Mouse (Mus musculus) embryonic facial prominence, embryonic 14.5 days (tissue): ENCODE results near the gene Vps13d. TPM values are rescaled to one million over a fixed set of nuclear protein-coding genes. Genes with fewer than 3 reads are reported as not detected.

ENCODE experiments used
- ATAC-seq: fragments of 200-750 bp; cut with Nextera tagmentation; 2 replicates; pipeline ENCODE4 v1.8.0; 2017; ENCODE audit warnings: low read depth, moderate number of reproducible peaks, moderate TSS enrichment
- DNase-seq: peaks from one replicate; pipeline ENCODE4 v3.0.0-alpha.2; 2015; ENCODE audit warnings: low spot score
- H3K27ac ChIP-seq: fragments of 300-500 bp; sonication (generic); replicated peaks from 2 replicates; pipeline ENCODE4 v1.5.1; 2014; ENCODE audit warnings: low read depth, mild to moderate bottlenecking, low read length, moderate library complexity
- H3K27me3 ChIP-seq: fragments of 300-500 bp; sonication (generic); replicated peaks from 2 replicates; pipeline ENCODE4 v1.6.1; 2014; ENCODE audit warnings: low read length; ENCODE audit not compliant: control insufficient read depth, insufficient read depth
- H3K36me3 ChIP-seq: fragments of 300-500 bp; sonication (generic); 2 replicates; pipeline ENCODE4 v1.6.1; 2014; ENCODE audit warnings: low read length, mixed read lengths; ENCODE audit not compliant: control insufficient read depth, insufficient read depth
- H3K4me1 ChIP-seq: fragments of 300-500 bp; sonication (generic); 2 replicates; pipeline ENCODE4 v1.6.1; 2014; ENCODE audit warnings: antibody characterized with exemption, low read length; ENCODE audit not compliant: control insufficient read depth, insufficient read depth
- H3K4me2 ChIP-seq: fragments of 300-500 bp; sonication (generic); 2 replicates; pipeline ENCODE4 v1.6.1; 2014; ENCODE audit warnings: low read depth, mild to moderate bottlenecking, low read length, moderate library complexity, mixed read lengths
- H3K4me3 ChIP-seq: fragments of 300-500 bp; sonication (generic); 2 replicates; pipeline ENCODE4 v1.5.1; 2014; ENCODE audit warnings: low read depth, mild to moderate bottlenecking, low read length
- H3K9ac ChIP-seq: fragments of 300-500 bp; sonication (generic); 2 replicates; pipeline ENCODE4 v1.6.1; 2014; ENCODE audit warnings: low read depth, mild to moderate bottlenecking, low read length, moderate library complexity, mixed read lengths
- H3K9me3 ChIP-seq: fragments of 300-500 bp; sonication (generic); 2 replicates; pipeline ENCODE4 v1.6.1; 2016; ENCODE audit warnings: low read length; ENCODE audit not compliant: control insufficient read depth
- WGBS: fragments of 180-500 bp; shearing (Covaris S2); extraction: QIAGEN DNeasy Blood & Tissue Kit; methylation state at CpG from one replicate; pipeline ENCODE4 v1.1.7; 2014; 5-methylcytosine and 5-hydroxymethylcytosine counted together
- polyA plus RNA-seq: library from polyadenylated mRNA; unstranded; fragments of >200 nt; fragmentation: Nextera tagmentation; extraction: Ambion mirVana; gene quantifications from 2 replicates; pipeline ENCODE4 v1.2.1, GENCODE M21; 2014

The Vps13d gene
- polyA plus RNA-seq, 1 experiment from 2014 or later = 14.5 TPM

DNA sequence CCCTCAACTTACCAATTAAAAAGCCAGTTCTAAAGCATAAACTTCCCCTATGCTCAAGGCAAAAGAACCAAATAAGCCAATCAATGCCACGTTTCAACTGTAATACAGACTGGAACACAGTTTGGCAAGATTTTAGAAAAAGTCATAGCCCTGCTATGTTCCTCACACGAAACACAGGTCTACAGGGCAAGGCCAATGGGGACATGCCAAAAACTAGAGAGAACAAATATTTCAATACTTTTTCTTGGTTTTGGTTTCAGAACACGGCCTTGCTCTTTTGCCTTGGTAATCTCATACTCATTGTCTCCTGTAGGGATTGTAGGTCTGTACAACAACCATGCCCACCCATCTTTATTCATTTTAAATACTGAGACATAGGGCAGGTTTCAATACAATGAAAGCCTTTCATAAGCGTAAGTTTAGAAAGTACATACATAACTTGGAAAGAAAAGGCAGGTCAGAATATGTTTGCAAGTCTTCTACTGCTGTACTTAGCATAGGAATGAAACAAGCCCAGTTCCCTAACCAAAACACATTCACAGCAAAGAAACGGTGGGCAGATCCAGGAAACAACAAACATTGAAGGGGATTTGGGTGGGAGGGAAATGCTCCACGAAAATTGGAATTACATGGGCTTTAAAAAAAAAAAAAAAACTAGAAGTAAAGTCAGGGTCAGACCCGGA, 128.3 kb downstream of the Vps13d start:
- Histone ChIP-seq H3K9me3 (no peaks in the 10 kb centered on the region), H3K4me3 (no peak overlapping the region), H3K36me3 (peaks cover 74% of the 10 kb centered on the region), H3K4me2 (no peak overlapping the region), H3K9ac (no peak overlapping the region), H3K27me3 (no peaks in the 10 kb centered on the region), H3K4me1 (peaks cover 10% of the 10 kb centered on the region; the same call in 1 of the 2 replicates), H3K27ac (peak overlapping the region; percentile 7; the same call in 1 of the 2 replicates)
- ATAC-seq (no peak; the same call in 1 of the 2 replicates), DNase-seq (no peak)
- WGBS = 31% methylated on average over 7 of the region's 7 CpGs

DNA sequence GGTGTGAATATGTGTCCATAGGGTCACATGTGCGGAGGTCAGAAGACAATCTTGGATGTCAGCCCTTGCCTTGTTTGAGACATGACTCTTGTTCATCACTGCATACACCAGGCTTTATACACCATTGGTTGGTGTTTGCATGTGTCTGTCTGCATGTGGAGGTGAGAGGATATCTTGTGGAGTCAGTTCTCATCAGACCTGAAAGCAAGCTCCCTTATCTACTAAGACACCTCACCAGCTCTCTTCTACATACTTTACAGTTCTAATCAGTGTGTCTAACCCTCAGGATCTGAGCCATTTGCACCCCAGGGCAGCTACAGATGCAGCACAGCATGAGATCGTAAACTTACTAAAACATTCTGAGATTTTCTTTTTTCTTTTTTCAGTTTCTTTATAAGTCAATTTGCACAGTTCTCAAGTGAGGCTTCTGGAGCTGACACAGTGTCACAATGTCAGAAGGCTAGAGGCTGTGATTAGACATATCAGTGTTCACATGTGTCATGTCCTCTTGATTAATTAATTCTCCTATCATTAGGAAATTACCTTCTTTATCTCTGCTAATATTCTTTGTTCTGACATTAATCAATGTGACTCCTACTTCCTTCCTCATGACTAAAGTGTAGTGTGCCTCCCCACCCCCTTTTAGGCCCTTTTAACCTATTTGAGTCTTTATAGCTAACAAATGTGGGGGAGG, 135.9 kb downstream of the Vps13d start:
- Histone ChIP-seq H3K36me3 (peaks cover 87% of the 10 kb centered on the region), H3K9ac (no peak overlapping the region), H3K4me3 (no peak overlapping the region), H3K9me3 (no peaks in the 10 kb centered on the region), H3K27ac (no peak overlapping the region), H3K4me1 (no peaks in the 10 kb centered on the region), H3K4me2 (no peak overlapping the region), H3K27me3 (no peaks in the 10 kb centered on the region)
- WGBS = 92% methylated on average over 2 of the region's 2 CpGs
- ATAC-seq = no peak
- no peak for DNase-seq

DNA sequence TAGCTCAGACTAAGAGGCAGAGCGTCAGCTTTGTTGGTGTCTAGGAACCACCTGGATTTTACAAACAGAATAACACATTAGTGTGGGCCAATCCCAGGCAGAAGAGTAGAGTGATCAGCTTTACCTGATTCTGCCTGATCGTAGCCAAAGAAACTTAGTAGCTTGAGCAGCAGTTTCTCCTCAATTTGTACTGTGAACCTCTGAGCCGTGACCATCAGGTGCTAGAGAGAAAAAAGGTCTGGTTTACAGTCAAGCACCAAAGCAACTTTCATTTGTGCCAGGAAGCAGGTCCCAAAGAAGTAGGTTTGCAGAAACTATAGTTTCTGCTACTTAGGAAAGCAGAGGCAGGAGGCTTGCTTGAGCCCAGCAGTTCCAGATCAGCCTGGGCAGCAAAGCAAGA, 138.5 kb downstream of the Vps13d start:
- H3K36me3 ChIP-seq = peaks cover 77% of the 10 kb centered on the region
- no peak overlapping the region for H3K9ac ChIP-seq
- no peaks in the 10 kb centered on the region for H3K27me3 ChIP-seq
- ATAC-seq (no peak), DNase-seq (no peak)
- no peak overlapping the region for H3K4me2 ChIP-seq
- no peak overlapping the region for H3K4me3 ChIP-seq
- no peaks in the 10 kb centered on the region for H3K9me3 ChIP-seq
- H3K4me1 ChIP-seq = peaks cover 13% of the 10 kb centered on the region
- 84% methylated on average over 3 of the region's 3 CpGs for WGBS
- H3K27ac ChIP-seq = no peak overlapping the region

DNA sequence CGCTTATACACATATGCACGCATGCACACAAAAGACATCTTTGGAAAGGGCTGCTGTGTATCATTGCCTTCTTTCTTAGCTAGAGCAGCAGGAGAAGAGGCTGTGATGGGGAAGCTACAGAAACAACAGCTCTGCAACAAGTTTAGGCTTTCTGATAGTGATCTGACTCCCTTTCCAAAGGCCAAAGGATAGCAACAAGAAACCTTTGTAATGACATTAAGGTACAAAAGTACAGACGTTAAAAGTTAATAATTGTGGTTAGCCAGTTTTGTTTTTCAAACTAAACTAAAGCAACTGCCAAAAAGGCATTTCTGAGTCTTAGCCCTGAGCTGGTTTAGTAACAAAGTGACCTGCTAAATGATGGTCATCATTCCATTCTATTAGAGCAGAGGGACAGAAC, 139.0 kb downstream of the Vps13d start:
- DNase-seq = no peak
- Histone ChIP-seq H3K9ac (no peak overlapping the region), H3K4me2 (no peak overlapping the region), H3K9me3 (no peaks in the 10 kb centered on the region), H3K27ac (no peak overlapping the region), H3K4me1 (peaks cover 14% of the 10 kb centered on the region), H3K4me3 (no peak overlapping the region), H3K36me3 (peaks cover 72% of the 10 kb centered on the region), H3K27me3 (no peaks in the 10 kb centered on the region)
- no peak for ATAC-seq
- WGBS = 74% methylated on average over 3 of the region's 3 CpGs

DNA sequence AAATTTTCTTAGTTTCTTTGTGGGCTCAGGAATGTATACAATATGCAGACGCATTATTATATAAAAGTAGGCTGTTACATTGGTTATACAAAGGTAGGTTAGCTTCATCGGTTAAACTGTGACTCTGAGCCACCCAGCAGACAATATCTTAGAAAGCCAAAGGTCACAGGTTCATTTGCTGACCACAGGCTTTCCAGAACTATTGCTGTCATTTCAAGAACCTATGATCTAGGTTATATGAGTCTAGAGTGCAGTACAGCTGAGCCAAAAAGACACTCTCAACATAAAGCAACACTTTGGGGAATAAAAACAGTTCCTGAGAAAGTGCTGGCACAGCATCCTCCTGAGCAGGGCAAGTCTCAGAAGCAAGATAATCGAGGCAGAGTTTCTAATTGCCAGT, 140.4 kb downstream of the Vps13d start:
- DNase-seq = no peak

DNA sequence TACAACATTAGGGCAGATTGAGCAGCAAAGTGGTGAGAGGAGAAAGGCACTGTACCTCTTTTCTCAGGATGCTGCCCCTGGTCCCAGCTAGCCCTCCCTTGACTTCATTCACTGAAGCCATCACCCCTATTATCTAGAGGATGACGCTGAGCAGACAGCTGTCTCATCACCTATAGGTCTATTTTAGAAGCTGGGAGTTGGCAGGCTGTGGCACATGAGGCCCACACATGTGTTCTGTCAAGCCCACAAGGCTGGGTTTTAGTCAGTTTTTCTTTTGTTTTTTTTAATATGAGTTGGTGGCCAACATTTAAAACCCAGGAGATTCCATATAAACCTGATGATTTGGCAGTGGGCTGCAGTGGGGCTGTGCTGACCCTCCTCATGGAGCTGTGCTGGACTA, 142.1 kb downstream of the Vps13d start:
- Histone ChIP-seq H3K9me3 (no peaks in the 10 kb centered on the region), H3K27ac (no peak overlapping the region), H3K4me1 (peaks cover 14% of the 10 kb centered on the region), H3K27me3 (no peaks in the 10 kb centered on the region), H3K4me3 (no peak overlapping the region), H3K4me2 (no peak overlapping the region), H3K36me3 (peaks cover 46% of the 10 kb centered on the region), H3K9ac (no peak overlapping the region)
- DNase-seq = no peak
- no peak for ATAC-seq
- WGBS = 57% methylated on average over 1 of the region's 1 CpGs

More for the DNA sequence above, 140.4 kb downstream of the Vps13d start:
- Histone ChIP-seq H3K4me1 (peaks cover 14% of the 10 kb centered on the region), H3K4me2 (no peak overlapping the region), H3K27ac (no peak overlapping the region), H3K27me3 (no peaks in the 10 kb centered on the region), H3K4me3 (no peak overlapping the region), H3K9me3 (no peaks in the 10 kb centered on the region), H3K36me3 (peaks cover 59% of the 10 kb centered on the region), H3K9ac (no peak overlapping the region)
- WGBS = 74% methylated on average over 3 of the region's 3 CpGs
- ATAC-seq = no peak

DNA sequence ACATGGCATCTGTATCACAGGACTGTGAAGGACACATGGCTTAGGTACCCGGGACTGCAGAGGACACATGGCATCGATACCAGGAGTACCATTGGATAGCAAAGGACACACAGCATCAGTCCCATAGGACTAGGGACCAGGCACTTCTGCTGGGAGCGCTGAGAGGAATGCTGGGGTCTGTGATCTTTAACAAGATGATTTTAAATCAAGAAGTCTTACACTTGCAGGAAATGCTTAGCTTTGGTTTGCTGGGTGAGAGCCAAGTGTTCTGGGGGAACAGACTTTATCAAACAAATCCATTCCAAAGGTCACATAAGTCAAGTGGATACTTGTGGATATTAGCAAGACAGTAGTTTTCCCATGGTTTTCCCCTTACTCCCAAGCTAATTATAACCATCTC, 142.5 kb downstream of the Vps13d start:
- Histone ChIP-seq H3K27ac (no peak overlapping the region), H3K4me1 (peaks cover 14% of the 10 kb centered on the region), H3K4me2 (no peak overlapping the region), H3K9me3 (no peaks in the 10 kb centered on the region), H3K27me3 (no peaks in the 10 kb centered on the region), H3K9ac (no peak overlapping the region), H3K4me3 (no peak overlapping the region), H3K36me3 (peaks cover 47% of the 10 kb centered on the region)
- ATAC-seq (no peak), DNase-seq (peak; percentile 27)
- 61% methylated on average over 3 of the region's 3 CpGs for WGBS

DNA sequence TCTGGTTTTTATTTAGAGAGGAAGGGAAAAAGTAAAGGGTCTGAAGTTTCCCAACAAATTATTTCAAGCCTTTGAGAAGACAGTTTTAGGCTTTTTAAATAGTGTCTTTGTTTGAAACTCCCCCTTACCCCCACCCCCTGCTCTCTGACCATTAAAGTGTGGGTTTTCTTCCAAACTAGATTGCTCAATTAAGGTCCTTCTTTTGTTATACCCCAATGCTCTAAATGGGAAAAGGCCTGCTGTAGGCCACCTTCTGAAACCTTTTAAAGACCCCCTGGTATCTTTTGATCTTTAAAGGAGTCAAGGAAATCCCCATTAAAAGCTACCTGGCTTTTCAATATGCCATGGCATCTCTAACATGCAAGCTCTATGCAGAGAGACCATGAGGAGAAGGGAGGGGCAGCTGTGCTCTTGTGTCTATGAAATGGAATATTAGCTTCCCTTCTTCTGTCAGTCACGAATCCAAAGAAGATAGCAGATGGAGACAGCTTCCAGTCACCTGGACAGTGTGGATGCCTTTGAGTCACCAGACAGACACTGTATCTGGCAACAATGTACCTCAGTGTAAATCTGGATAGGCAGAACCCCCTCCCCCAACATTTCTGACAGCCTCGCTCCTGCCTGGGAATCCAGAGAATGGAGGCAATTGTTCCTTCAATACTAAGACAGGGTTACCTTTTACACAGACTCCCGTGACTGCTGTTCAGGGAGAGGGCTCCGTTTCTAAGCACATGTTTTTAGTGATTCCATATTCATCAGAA, 143.4 kb downstream of the Vps13d start:
- H3K27ac ChIP-seq = peak overlapping the region; percentile 61
- peaks cover 42% of the 10 kb centered on the region for H3K36me3 ChIP-seq
- H3K27me3 ChIP-seq = no peaks in the 10 kb centered on the region
- no peak overlapping the region for H3K4me3 ChIP-seq
- no peaks in the 10 kb centered on the region for H3K9me3 ChIP-seq
- DNase-seq = no peak
- no peak overlapping the region for H3K4me2 ChIP-seq
- 43% methylated on average over 4 of the region's 4 CpGs for WGBS
- peak; percentile 41; the same call in 1 of the 2 replicates for ATAC-seq
- no peak overlapping the region for H3K9ac ChIP-seq
- peaks cover 14% of the 10 kb centered on the region for H3K4me1 ChIP-seq
